Mouse (Mus musculus): ENCODE data around the gene B3galt5.

B3galt5 gene

GRCm38 (mm10) chr16:96258429-96258828, 22.8 kb downstream of the B3galt5 start:
- DNase-seq (ENCODE audit: low read depth), result no peak

- no peak for DNase-seq (ENCODE audit: low read depth)
These were observed 36.1 kb downstream of the B3galt5 start for GRCm38 (mm10) chr16:96271736-96272135.

GRCm38 (mm10) chr16:96272929-96273619, 37.5 kb downstream of the B3galt5 start:
- peak; percentile 58 for DNase-seq (ENCODE audit: low read depth)

- no peak for DNase-seq (ENCODE audit: low read depth)
These were observed 41.0 kb downstream of the B3galt5 start for GRCm38 (mm10) chr16:96276596-96276995.

GRCm38 (mm10) chr16:96278491-96279224, 43.1 kb downstream of the B3galt5 start:
- no peak for DNase-seq (ENCODE audit: low read depth)

- DNase-seq (ENCODE audit: low read depth), result no peak
These were observed 45.4 kb downstream of the B3galt5 start for GRCm38 (mm10) chr16:96280719-96281605.

- DNase-seq (ENCODE audit: low read depth), result no peak
These were observed 47.0 kb downstream of the B3galt5 start for GRCm38 (mm10) chr16:96282566-96282965.

GRCm38 (mm10) chr16:96291885-96292284, 56.3 kb downstream of the B3galt5 start:
- DNase-seq (ENCODE audit: low read depth), result peak; percentile 20

GRCm38 (mm10) chr16:96292530-96293173, 57.1 kb downstream of the B3galt5 start:
- peak; percentile 49 for DNase-seq (ENCODE audit: low read depth)

GRCm38 (mm10) chr16:96298075-96298474, 62.5 kb downstream of the B3galt5 start:
- no peak for DNase-seq (ENCODE audit: low read depth)

GRCm38 (mm10) chr16:96298574-96298973, 63.0 kb downstream of the B3galt5 start:
- DNase-seq (ENCODE audit: low read depth), result no peak

- DNase-seq (ENCODE audit: low read depth), result no peak
These were observed 67.8 kb downstream of the B3galt5 start for GRCm38 (mm10) chr16:96303356-96303755.

- no peak for DNase-seq (ENCODE audit: low read depth)
These were observed 68.8 kb downstream of the B3galt5 start for GRCm38 (mm10) chr16:96304438-96304837.

GRCm38 (mm10) chr16:96306905-96307304, 71.3 kb downstream of the B3galt5 start:
- no peak for DNase-seq (ENCODE audit: low read depth)

- DNase-seq (ENCODE audit: low read depth), result no peak
These were observed 82.2 kb downstream of the B3galt5 start for GRCm38 (mm10) chr16:96317803-96318202.

- no peak for DNase-seq (ENCODE audit: low read depth)
These were observed 87.1 kb downstream of the B3galt5 start for GRCm38 (mm10) chr16:96322739-96323138.

- DNase-seq (ENCODE audit: low read depth), result no peak
These were observed 87.6 kb downstream of the B3galt5 start for GRCm38 (mm10) chr16:96323166-96323565.

GRCm38 (mm10) chr16:96326110-96326999, 90.8 kb downstream of the B3galt5 start:
- no peak for DNase-seq (ENCODE audit: low read depth)

GRCm38 (mm10) chr16:96327251-96327650, 91.7 kb downstream of the B3galt5 start:
- peak; percentile 11 for DNase-seq (ENCODE audit: low read depth)

GRCm38 (mm10) chr16:96339570-96339969, 104.0 kb downstream of the B3galt5 start:
- DNase-seq (ENCODE audit: low read depth), result no peak

GRCm38 (mm10) chr16:96341269-96341668, 105.7 kb downstream of the B3galt5 start:
- peak; percentile 67 for DNase-seq (ENCODE audit: low read depth)
